Mouse (Mus musculus): Measurements from ENCODE around the gene Slc25a26. TPM values are rescaled to one million over a fixed set of nuclear protein-coding genes. Genes with fewer than 3 reads are reported as not detected.

The Slc25a26 gene
- 10 to 100 TPM; 17.8 to 18.9 TPM for total RNA-seq (2021)

DNA sequence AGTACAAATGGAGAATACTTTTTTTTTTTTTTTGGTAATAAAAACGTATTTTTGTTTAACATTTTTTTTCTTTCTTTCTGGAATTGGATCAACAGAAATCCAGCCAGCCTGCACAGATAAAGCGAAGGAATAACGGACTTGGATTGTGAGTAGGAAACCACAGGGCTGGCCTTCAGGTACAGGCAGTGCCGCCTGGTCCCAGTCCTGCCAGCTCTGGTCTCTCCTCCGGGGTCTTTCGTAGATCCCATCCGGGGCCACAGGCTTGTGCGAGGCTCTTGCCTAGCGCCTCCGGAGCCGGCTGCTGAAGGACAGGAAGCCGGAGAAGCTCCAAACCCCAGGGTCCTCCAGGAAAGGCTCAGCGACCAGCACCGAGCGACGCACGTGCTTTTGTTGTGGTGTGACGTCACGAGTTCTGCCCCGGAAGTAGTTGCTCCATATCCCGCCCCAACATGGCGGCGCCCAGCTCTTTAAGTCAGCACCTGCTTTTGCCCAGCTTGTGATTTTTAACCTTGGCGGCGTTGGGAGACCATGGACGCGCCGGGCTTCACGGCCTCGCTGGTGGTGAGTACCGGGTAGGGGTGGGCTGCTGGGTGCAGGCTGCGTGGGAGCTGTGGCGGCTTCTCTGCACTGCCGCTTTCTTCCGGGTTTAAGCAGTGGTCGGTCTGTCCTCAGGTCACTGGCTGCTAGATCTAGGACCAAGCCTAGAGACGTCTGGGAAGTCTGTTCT lies at the start of gene Slc25a26:
Gene Slc25a26, plus strand, starts transcription at position 435 of the 727 bp plus-strand sequence.
- intact Hi-C loops (cut with DNase I): no loop called here
- DNase-seq: peak; percentile 89 to 90

DNA sequence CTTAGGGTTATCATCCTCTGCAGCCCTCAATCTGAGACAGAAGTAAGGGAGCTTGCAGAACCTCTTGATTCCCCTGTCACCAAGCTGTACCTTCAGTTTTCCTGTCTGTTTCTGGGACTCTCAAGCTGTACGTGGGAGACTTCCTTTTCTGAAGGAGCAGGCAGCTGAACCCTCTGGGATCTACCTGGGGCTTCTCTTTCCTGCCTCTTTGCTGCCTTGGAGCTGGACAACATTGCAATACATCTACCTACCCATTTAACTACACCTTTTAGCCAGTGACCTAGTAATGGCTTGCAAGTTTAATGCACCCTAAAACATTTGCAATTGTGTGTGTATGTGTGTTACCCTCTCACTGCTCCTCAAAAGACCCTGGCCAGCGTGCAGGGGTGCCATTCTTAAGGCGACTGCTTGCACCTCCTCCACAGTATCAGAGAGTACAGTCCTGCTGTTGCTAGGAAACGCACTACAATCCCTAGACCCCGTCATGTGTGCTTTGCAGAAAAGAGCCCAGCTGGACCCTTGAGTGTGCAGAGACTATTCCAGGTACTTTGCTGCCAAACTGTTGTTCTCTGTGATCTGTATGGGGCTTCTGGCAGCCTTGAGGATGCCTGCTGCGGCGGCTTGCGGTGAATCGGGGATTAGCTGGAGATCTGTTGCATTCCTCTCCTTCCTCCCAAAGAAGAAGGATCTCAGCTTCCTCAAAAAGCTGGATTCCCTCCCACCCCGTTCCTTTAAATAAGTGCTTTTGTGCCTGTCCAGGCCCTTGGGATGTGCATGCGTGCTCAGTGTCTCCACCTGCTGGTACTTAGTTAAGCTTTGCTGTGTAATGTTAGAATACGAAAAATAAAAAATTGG lies 35.9 kb upstream of the Slc25a26 start:
- DNase-seq: peak; percentile 25 to 35
- intact Hi-C loops (cut with DNase I): loop anchor here (1.0 to 5.0 kb wide), 2 partner anchors 322 to 383 kb away; no protein-coding TSS in a partner anchor

DNA sequence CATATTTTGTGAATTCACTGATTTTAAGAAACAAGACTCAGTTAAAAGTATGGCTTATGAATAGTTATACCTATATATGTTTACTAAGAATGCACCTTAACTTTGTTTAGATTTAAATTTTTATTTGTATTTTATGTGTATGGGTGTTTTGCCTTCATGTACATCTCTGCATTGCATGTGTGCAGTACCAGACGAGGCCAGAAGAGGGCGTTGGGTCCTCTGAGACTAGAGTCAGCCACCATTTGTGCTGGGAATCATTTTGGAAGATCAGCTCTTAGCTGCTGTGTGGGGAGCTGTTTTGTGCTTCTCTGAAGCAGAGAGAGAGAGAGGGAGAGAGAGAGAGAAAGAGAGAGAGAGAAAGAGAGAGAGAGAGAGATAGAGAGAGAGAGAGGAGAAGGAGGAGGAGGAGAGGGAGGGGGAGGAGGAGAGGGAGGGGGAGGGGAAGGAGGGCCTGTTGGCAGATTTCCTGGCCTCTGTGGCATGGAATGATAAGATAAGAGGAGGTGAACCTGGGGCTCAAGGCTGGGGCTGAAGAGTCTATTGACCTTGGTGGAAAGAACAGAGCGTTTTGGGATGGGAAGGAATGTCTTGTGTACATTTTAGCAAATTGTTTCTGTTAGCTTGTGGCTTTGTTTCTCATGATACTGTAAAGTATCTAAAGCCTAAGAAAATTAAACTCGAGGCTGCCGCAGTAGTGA lies 33.5 kb upstream of the Slc25a26 start:
- intact Hi-C loops (cut with DNase I): no loop called here

DNA sequence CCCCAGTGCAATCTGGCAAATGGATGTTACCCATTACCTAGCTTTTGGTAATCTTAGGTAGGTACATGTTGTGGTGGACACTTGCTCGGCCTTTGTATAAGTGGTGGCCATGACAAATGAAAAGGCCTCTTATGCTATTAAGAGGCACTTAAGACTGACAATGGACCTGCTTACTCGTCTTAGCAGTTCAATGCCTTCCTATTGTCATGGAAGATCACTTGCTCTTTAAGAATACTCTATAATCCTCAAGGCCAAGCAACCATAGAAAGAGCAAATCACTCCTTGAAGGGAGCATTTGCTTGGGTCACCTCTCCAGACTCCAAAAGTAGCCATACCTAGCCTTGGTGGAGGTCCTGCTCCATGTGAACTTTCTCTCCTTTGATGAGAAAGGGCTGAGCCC lies 7.4 kb upstream of the Slc25a26 start:
- DNase-seq: no peak
- intact Hi-C loops (cut with DNase I): no loop called here

More for the DNA sequence above, 33.5 kb upstream of the Slc25a26 start:
- DNase-seq: peak in 1 of 2 experiments; percentile 8

DNA sequence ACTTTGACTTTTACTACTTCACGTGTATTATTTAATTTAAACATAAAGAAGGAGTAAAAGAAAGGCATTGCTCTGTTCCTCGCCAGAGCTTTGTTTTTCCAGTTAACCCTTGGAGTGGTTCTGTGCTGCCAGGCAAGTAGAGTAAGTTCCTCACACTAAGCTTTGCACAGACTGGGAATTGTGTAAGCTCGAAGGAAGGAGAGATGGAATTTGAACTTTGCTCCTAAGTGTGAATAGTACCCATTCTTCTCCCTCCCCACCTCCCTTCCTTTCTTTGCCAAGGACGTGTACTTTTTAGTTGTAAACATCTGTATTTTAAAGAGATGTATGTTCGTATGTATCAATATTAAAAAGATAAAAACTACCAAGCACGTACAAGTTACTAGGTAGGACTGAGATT lies 3.8 kb downstream of the Slc25a26 start:
- DNase-seq: no peak
- intact Hi-C loops (cut with DNase I): no loop called here

DNA sequence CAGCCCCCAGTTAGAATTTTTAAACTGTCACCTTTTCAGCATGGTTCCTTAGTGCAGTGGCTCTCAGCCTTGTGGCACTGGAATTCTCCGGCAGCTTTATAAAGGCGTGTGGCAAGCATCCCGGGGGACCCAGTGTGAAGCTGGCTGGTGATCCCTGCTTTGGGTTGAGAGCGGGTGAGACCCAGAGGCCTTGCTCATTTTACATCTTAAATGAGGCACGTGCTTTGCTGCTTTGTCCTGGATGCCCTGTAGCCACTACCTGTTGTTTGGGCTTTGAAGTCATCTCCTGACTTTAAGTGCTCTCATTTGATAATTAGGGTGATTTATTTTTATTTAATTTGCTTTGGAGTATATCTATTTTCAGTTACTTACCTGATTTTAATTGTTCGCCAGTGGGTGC lies 7.8 kb downstream of the Slc25a26 start:
- intact Hi-C loops (cut with DNase I): no loop called here
- DNase-seq: no peak

DNA sequence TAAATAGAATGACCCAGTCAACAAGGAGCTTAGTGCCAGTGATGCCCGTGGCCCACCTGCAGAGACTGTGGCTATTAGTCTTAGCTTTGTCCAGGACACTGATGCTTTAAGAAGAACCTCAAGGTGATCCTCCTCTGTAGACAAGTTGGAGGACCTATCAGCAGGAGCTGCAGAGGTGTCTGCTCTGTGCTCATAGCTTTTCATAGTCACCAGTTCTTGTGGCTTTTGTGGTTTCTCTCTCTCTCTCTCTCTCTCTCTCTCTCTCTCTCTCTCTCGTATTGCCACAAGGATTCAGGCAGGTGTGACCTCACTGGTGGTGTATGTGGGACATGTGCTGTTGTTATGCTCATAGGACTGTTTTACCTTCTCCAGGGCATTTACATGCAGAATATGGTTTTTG lies 8.7 kb downstream of the Slc25a26 start:
- DNase-seq: no peak

DNA sequence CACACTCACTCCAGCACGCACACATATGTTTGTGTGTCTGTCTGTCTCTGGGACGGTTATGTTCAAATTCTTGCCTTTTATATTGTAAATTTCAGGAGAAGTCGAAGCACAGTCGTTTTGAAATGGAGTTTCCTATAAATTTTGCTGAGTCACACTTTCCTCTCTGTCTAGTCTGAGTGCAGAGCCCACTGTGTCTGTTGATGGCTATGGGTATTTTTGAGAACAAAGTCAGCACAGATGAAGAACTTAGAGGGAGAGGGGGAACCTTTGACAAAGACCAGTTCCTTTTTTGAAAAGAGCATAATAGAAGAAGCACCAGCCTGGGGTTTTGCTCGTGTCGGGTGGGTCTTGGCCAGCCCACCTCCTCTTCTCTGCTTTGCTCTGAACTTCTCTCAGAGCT lies 9.1 kb downstream of the Slc25a26 start:
- no peak for DNase-seq
- intact Hi-C loops (cut with DNase I): no loop called here

More for the DNA sequence above, 8.7 kb downstream of the Slc25a26 start:
- intact Hi-C loops (cut with DNase I): no loop called here

DNA sequence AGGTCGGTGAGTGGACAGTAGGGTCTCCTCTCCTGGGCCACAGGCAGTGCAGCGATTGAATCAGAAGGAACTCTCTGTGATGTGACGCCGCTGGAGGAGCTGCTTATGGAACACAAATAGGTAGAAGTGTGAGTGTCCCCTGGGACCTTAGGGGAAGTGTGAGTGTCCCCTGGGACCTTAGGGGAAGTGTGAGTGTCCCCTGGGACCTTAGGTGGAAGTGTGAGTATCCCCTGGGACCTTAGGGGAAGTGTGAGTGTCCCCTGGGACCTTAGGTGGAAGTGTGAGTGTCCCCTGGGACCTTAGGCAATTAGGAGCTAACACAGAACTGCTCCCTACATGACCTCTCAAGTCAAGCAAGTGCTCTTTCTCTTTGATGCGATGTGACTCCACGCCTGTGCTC lies 18.0 kb downstream of the Slc25a26 start:
- no peak for DNase-seq
- intact Hi-C loops (cut with DNase I): no loop called here

DNA sequence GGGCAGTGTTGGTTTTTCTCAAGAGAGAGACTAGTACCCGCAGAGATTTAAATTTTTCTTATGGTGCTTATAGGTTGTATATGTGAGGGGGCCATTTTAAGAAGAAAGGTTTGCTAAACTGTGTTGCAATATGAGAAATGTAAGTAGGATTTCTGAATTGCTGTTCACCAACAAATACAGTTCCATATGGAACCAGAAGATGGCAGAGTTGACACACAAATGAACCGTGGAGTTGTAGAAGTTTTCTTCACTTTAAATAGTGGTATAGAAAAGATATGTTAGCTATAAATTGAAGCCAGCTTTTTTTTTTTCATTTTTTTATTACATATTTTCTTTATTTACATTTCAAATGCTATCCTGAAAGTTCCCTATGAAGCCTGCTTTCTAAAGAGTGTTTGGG lies 24.2 kb downstream of the Slc25a26 start:
- intact Hi-C loops (cut with DNase I): loop anchor here (2.0 kb wide), 1 partner anchor 462 kb away; no protein-coding TSS in a partner anchor

DNA sequence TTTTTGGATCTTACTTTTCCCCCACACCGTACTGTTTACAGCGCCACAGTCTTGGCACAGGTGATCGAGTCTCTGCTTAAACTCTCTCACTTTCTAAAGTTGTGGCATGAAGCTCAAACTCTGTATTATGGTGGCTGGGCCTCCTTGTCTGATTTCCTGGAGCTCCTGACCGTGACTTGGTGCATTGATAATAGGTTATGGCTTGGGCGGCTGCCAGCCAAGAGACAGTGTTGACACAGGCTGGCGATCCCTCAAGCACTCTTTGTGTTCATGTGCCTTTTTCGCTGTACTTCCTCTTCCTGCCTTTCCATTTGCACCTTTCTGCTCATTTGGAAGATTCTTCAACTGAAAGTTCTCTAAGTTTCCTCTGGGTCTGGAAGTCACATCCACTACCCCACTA lies 30.6 kb downstream of the Slc25a26 start:
- intact Hi-C loops (cut with DNase I): no loop called here
- DNase-seq: no peak

More for the DNA sequence above, 24.2 kb downstream of the Slc25a26 start:
- peak in 1 of 2 experiments; percentile 15 for DNase-seq

DNA sequence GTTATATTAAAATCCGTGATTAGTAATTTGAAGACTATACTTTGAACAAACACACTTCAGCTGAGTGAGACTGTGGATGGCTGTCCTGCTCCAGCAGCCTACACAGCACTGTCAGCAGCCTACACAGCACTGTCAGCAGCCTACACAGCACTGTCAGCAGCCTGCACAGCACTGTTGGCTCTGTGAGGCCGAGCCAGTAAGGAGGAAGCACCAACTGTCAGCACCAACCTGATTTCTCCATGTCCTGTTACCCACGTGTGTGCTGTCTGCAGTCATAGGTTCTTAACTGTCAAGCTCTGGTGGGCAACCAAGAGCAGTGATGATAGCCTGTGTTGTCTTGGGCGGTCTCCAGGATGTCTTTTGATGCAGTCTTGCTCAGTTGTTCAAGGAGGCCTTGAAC lies 32.0 kb downstream of the Slc25a26 start:
- intact Hi-C loops (cut with DNase I): no loop called here
- DNase-seq: no peak

DNA sequence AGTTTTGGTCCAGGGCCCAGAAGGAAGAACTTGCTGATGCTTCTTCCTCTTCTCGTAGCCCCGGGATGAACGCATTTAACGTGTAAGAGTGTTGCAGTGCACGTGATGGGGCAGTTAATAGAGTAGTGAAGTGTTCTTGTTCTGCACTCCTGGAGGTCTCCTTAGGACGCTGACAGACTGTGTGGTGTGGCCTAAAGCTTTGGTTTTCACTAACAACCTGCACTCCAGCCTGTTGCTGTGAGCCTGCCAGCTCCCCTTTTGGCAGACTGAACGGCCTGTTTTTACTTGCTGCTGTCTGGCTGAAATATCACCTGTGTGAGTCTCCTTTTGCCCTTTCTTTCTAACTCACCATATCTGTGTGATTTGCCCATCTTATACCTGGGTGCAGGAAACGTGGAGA lies 36.3 kb downstream of the Slc25a26 start:
- intact Hi-C loops (cut with DNase I): no loop called here
- DNase-seq: no peak

DNA sequence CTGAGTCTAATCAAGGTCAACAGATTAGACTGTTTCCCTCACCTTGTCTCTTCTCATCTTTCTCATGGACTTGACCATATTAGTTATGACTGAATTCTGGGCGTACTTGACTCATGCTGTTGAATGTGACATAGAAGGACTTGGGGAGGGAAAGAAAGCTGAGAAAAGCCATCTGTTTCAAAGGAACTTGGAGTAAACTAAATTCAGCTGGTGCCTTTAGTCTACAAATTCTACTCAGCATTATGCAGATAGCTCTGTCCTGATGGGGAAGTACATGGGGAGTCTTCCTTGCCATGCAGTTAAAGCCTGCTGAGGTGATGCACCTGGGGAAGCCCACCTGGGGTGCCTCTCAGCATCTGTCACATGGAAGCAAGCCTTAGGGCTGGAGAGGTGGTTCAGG lies 37.5 kb downstream of the Slc25a26 start:
- DNase-seq: no peak
- intact Hi-C loops (cut with DNase I): no loop called here

DNA sequence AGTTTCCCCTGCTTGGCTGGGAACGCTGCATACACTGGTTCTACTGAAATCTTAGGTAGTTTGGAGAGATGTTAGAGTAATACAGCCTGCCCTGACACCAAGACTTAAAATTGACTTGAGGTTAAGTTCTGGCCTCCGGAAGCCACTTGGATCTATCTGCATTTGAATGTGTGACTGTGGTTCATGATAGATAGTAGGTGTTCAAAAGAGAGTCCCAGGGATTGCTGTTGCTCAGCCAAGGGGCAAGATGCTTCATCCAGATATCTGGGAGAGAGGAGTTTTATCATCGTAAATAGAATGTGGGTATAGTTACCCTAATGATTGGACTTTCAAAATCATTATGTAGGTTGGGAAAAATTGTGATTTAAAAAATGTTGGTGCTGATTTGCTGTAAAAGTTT lies 40.0 kb downstream of the Slc25a26 start:
- DNase-seq: no peak
- intact Hi-C loops (cut with DNase I): loop anchor here (5.0 kb wide), 1 partner anchor 82 kb away; no protein-coding TSS in a partner anchor

DNA sequence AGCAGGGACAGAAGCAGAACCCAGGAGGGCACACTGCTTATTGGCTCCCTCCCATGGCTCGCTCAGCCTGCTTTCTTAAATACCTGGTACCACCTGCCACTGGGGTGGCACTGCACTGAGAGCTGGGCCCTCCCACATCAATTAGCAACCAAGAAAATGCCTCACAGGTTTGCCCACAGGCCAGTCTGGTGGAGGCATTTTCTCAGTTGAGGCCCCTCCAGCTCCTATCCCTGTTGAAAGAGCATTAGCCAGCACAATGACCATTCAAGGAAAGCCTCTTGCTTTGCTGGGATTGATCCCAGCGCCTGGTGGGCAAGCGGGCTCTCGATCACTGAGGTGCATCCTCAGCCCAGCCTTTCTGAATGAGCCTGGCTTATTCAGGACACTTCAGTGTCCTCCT lies 40.5 kb downstream of the Slc25a26 start:
- intact Hi-C loops (cut with DNase I): loop anchor here (5.0 kb wide), 1 partner anchor 82 kb away; no protein-coding TSS in a partner anchor
- DNase-seq: no peak

DNA sequence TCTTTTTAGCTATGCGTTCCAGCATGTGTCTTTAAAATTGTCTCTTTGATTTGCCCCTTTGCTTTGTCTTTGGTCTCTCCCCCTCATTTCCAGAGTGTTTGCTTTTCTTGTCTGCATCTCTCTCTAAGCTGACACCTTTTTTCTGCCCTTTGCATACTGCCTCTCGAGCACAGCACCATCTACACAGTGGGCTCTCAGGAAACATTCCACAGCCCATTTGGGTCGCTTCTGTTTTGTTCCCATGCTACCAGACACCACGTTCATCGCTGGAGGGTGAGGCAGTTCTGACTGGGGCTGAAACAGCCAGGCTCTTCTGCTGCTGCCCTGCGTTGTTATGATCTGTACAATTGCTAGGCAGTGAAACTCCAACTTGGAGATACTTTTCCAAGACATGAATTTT lies 41.0 kb downstream of the Slc25a26 start:
- intact Hi-C loops (cut with DNase I): loop anchor here (5.0 kb wide), 1 partner anchor 81 kb away; no protein-coding TSS in a partner anchor
- DNase-seq: no peak

DNA sequence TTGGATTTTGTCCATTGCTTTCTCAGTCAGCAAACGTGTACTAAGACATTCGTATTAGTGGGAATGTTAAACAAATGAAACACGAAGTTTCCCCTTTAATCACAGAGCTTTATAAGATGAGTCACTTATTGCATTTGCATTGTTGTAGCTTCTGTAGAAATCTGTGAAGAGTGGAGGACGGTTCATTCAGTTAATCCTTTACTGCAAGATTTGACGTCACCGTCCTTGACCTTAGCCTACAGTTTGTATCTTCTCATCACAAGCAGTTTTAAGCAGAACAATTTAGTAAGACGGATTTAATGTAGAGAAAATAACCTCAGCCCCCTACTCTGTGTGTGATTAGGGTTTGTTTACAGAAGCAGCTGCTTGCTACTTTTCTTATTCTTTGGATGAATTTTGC lies 41.7 kb downstream of the Slc25a26 start:
- intact Hi-C loops (cut with DNase I): loop anchor here (5.0 kb wide), 1 partner anchor 80 kb away; no protein-coding TSS in a partner anchor
- no peak for DNase-seq

DNA sequence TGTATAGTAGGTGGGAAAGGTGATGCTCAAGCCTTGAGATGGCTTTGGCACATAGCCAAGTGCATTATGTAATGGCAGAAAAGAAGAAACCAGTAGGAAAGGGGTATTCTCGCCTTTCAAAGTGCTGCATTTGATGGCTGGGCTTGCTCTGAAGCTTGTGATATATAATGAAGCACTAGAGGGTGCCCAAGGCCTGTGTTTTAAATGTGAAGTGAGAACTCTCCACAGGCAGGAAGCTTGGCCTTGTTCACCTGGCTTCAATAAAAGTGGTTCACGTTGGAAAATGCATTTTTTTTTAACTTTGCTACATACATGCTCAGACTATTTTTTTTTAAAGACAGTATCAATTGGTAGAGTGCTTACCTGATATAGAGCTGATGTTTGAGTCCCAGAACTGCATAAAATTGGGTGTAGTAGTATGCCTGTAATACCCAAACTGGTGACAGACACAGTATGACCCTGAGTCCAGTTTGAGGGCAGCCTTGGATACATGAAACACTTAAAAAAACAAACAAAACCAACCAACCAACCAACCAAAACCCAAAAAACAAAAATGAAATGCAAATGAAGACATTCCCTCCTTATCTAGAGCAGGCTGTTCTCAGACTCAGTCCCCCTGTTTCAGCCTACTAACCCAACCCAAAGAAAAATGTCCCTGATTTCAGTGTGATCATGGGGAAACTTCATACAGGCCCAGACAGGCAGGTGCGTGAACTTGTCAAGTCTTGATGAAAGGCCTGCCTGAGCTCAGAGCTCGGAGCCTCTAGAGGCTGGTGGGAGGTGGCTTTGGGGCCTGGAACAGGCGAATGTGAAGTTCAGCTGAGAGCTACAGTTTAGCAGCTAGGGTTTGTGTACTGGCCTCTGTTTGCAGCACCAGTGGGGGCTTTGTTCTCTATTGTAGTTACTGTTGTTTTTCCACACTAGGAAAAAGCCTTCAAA lies 44.0 kb downstream of the Slc25a26 start:
- peak; percentile 37 to 52 for DNase-seq
- intact Hi-C loops (cut with DNase I): loop anchor here (2.0 to 5.0 kb wide), 3 partner anchors 78 to 443 kb away; no protein-coding TSS in a partner anchor

Measured in heart, postnatal 36 days (tissue).